Mouse (Mus musculus): ENCODE results near the gene Dapk1. TPM values are rescaled to one million over a fixed set of nuclear protein-coding genes. Genes with fewer than 3 reads are reported as not detected.
"Not testable (repeated sequence)": the region's sequence is repeated elsewhere in the genome, so short reads cannot be mapped to it uniquely, and the experiment has no call there.

Gene Dapk1
- polyA plus RNA-seq, 1 experiment from 2014 or later = 14.8 TPM

- no peak for ATAC-seq (replicated peaks; ENCODE audit: low FRiP score, low TSS enrichment, low read depth)
These were observed 8.8 kb downstream of the Dapk1 start for GRCm38 (mm10) chr13:60610558-60610957.

GRCm38 (mm10) chr13:60610971-60611370 is 9.2 kb downstream of the Dapk1 start:
- WGBS = 83% methylated on average over 6 of the region's 6 CpGs
- not testable (repeated sequence) for H3K27me3 ChIP-seq (replicated peaks; ENCODE audit: control insufficient read depth, insufficient read depth, low read length); H3K9ac ChIP-seq (ENCODE audit: low read length); H3K4me3 ChIP-seq (ENCODE audit: low read depth, low read length); DNase-seq (ENCODE audit: low spot score); H3K36me3 ChIP-seq (ENCODE audit: control insufficient read depth, insufficient read depth, low read length); ATAC-seq (replicated peaks; ENCODE audit: low FRiP score, low TSS enrichment, low read depth); H3K9me3 ChIP-seq (ENCODE audit: control insufficient read depth, low read length); H3K4me2 ChIP-seq (ENCODE audit: low read length); H3K4me1 ChIP-seq (replicated peaks; ENCODE audit: control insufficient read depth, insufficient read depth, low read length); H3K27ac ChIP-seq (ENCODE audit: low read depth)

More at GRCm38 (mm10) chr13:60610558-60610957, 8.8 kb downstream of the Dapk1 start:
- 56% methylated on average over 6 of the region's 6 CpGs for WGBS
- Histone ChIP-seq H3K27me3 (replicated peaks; ENCODE audit: control insufficient read depth, insufficient read depth, low read length) (no peaks in the 10 kb centered on the region), H3K4me1 (replicated peaks; ENCODE audit: control insufficient read depth, insufficient read depth, low read length) (peaks cover 4% of the 10 kb centered on the region; the same call in 1 of the 2 replicates), H3K9ac (ENCODE audit: low read length) (no peak overlapping the region), H3K9me3 (ENCODE audit: control insufficient read depth, low read length) (no peaks in the 10 kb centered on the region), H3K4me3 (ENCODE audit: low read depth, low read length) (no peak overlapping the region), H3K27ac (ENCODE audit: low read depth) (no peak overlapping the region), H3K4me2 (ENCODE audit: low read length) (no peak overlapping the region), H3K36me3 (ENCODE audit: control insufficient read depth, insufficient read depth, low read length) (no peaks in the 10 kb centered on the region)
- no peak for DNase-seq (ENCODE audit: low spot score)

GRCm38 (mm10) chr13:60612160-60612559 is 10.4 kb downstream of the Dapk1 start:
- Histone ChIP-seq H3K36me3 (ENCODE audit: control insufficient read depth, insufficient read depth, low read length) (no peaks in the 10 kb centered on the region), H3K9ac (ENCODE audit: low read length) (no peak overlapping the region), H3K27ac (ENCODE audit: low read depth) (no peak overlapping the region), H3K4me1 (replicated peaks; ENCODE audit: control insufficient read depth, insufficient read depth, low read length) (peaks cover 4% of the 10 kb centered on the region; the same call in 1 of the 2 replicates), H3K9me3 (ENCODE audit: control insufficient read depth, low read length) (no peaks in the 10 kb centered on the region), H3K4me2 (ENCODE audit: low read length) (no peak overlapping the region), H3K27me3 (replicated peaks; ENCODE audit: control insufficient read depth, insufficient read depth, low read length) (no peaks in the 10 kb centered on the region), H3K4me3 (ENCODE audit: low read depth, low read length) (no peak overlapping the region)
- WGBS = 78% methylated on average over 3 of the region's 3 CpGs
- no peak for DNase-seq (ENCODE audit: low spot score)
- ATAC-seq (replicated peaks; ENCODE audit: low FRiP score, low TSS enrichment, low read depth) = no peak

GRCm38 (mm10) chr13:60614154-60614553 is 12.4 kb downstream of the Dapk1 start:
- peaks cover 5% of the 10 kb centered on the region; the same call in 1 of the 2 replicates for H3K4me1 ChIP-seq (replicated peaks; ENCODE audit: control insufficient read depth, insufficient read depth, low read length)
- no peaks in the 10 kb centered on the region for H3K27me3 ChIP-seq (replicated peaks; ENCODE audit: control insufficient read depth, insufficient read depth, low read length)
- WGBS = 87% methylated on average over 8 of the region's 8 CpGs
- H3K4me2 ChIP-seq (ENCODE audit: low read length) = no peak overlapping the region
- no peak overlapping the region for H3K4me3 ChIP-seq (ENCODE audit: low read depth, low read length)
- no peak for DNase-seq (ENCODE audit: low spot score)
- no peak for ATAC-seq (replicated peaks; ENCODE audit: low FRiP score, low TSS enrichment, low read depth)
- H3K36me3 ChIP-seq (ENCODE audit: control insufficient read depth, insufficient read depth, low read length) = no peaks in the 10 kb centered on the region
- no peak overlapping the region for H3K27ac ChIP-seq (ENCODE audit: low read depth)
- no peak overlapping the region for H3K9ac ChIP-seq (ENCODE audit: low read length)
- H3K9me3 ChIP-seq (ENCODE audit: control insufficient read depth, low read length) = no peaks in the 10 kb centered on the region

- 69% methylated on average over 15 of the region's 15 CpGs for WGBS
These were observed 13.4 kb downstream of the Dapk1 start for GRCm38 (mm10) chr13:60615057-60615650.

GRCm38 (mm10) chr13:60616036-60616435 is 14.3 kb downstream of the Dapk1 start:
- H3K9me3 ChIP-seq (ENCODE audit: control insufficient read depth, low read length) = no peaks in the 10 kb centered on the region
- H3K4me1 ChIP-seq (replicated peaks; ENCODE audit: control insufficient read depth, insufficient read depth, low read length) = peaks cover 5% of the 10 kb centered on the region; the same call in 1 of the 2 replicates
- H3K4me2 ChIP-seq (ENCODE audit: low read length) = no peak overlapping the region
- WGBS = 80% methylated on average over 6 of the region's 6 CpGs
- DNase-seq (ENCODE audit: low spot score) = no peak
- no peak for ATAC-seq (replicated peaks; ENCODE audit: low FRiP score, low TSS enrichment, low read depth)
- no peak overlapping the region for H3K27ac ChIP-seq (ENCODE audit: low read depth)
- H3K9ac ChIP-seq (ENCODE audit: low read length) = no peak overlapping the region
- H3K27me3 ChIP-seq (replicated peaks; ENCODE audit: control insufficient read depth, insufficient read depth, low read length) = no peaks in the 10 kb centered on the region
- no peaks in the 10 kb centered on the region for H3K36me3 ChIP-seq (ENCODE audit: control insufficient read depth, insufficient read depth, low read length)
- no peak overlapping the region for H3K4me3 ChIP-seq (ENCODE audit: low read depth, low read length)

More at GRCm38 (mm10) chr13:60615057-60615650, 13.4 kb downstream of the Dapk1 start:
- ATAC-seq (replicated peaks; ENCODE audit: low FRiP score, low TSS enrichment, low read depth) (no peak), DNase-seq (ENCODE audit: low spot score) (no peak)
- Histone ChIP-seq H3K4me3 (ENCODE audit: low read depth, low read length) (no peak overlapping the region), H3K4me2 (ENCODE audit: low read length) (no peak overlapping the region), H3K27me3 (replicated peaks; ENCODE audit: control insufficient read depth, insufficient read depth, low read length) (no peaks in the 10 kb centered on the region), H3K9me3 (ENCODE audit: control insufficient read depth, low read length) (no peaks in the 10 kb centered on the region), H3K9ac (ENCODE audit: low read length) (no peak overlapping the region), H3K36me3 (ENCODE audit: control insufficient read depth, insufficient read depth, low read length) (no peaks in the 10 kb centered on the region), H3K4me1 (replicated peaks; ENCODE audit: control insufficient read depth, insufficient read depth, low read length) (peaks cover 5% of the 10 kb centered on the region; the same call in 1 of the 2 replicates), H3K27ac (ENCODE audit: low read depth) (no peak overlapping the region)

- no peak overlapping the region for H3K9ac ChIP-seq (ENCODE audit: low read length)
- H3K9me3 ChIP-seq (ENCODE audit: control insufficient read depth, low read length) = no peaks in the 10 kb centered on the region
- H3K27me3 ChIP-seq (replicated peaks; ENCODE audit: control insufficient read depth, insufficient read depth, low read length) = no peaks in the 10 kb centered on the region
- peaks cover 5% of the 10 kb centered on the region; the same call in 1 of the 2 replicates for H3K4me1 ChIP-seq (replicated peaks; ENCODE audit: control insufficient read depth, insufficient read depth, low read length)
- WGBS = 31% methylated on average over 9 of the region's 9 CpGs
- ATAC-seq (replicated peaks; ENCODE audit: low FRiP score, low TSS enrichment, low read depth) = 0 out of 2 replicates have a peak, but pooled peaks have one; percentile 28
- H3K4me2 ChIP-seq (ENCODE audit: low read length) = no peak overlapping the region
- no peak overlapping the region for H3K4me3 ChIP-seq (ENCODE audit: low read depth, low read length)
- no peaks in the 10 kb centered on the region for H3K36me3 ChIP-seq (ENCODE audit: control insufficient read depth, insufficient read depth, low read length)
- H3K27ac ChIP-seq (ENCODE audit: low read depth) = no peak overlapping the region
- DNase-seq (ENCODE audit: low spot score) = no peak
These were observed 16.5 kb downstream of the Dapk1 start for GRCm38 (mm10) chr13:60618287-60618686.

- no peak for DNase-seq (ENCODE audit: low spot score)
- ATAC-seq (replicated peaks; ENCODE audit: low FRiP score, low TSS enrichment, low read depth) = no peak
These were observed 18.0 kb downstream of the Dapk1 start for GRCm38 (mm10) chr13:60619723-60620122.

GRCm38 (mm10) chr13:60621411-60621965 is 19.7 kb downstream of the Dapk1 start:
- H3K9ac ChIP-seq (ENCODE audit: low read length) = no peak overlapping the region
- DNase-seq (ENCODE audit: low spot score) (no peak), ATAC-seq (replicated peaks; ENCODE audit: low FRiP score, low TSS enrichment, low read depth) (no peak)
- H3K4me3 ChIP-seq (ENCODE audit: low read depth, low read length) = no peak overlapping the region
- no peak overlapping the region for H3K27ac ChIP-seq (ENCODE audit: low read depth)
- H3K4me1 ChIP-seq (replicated peaks; ENCODE audit: control insufficient read depth, insufficient read depth, low read length) = peaks cover 5% of the 10 kb centered on the region; the same call in 1 of the 2 replicates
- WGBS = 62% methylated on average over 4 of the region's 4 CpGs
- no peaks in the 10 kb centered on the region for H3K36me3 ChIP-seq (ENCODE audit: control insufficient read depth, insufficient read depth, low read length)
- H3K4me2 ChIP-seq (ENCODE audit: low read length) = no peak overlapping the region
- H3K27me3 ChIP-seq (replicated peaks; ENCODE audit: control insufficient read depth, insufficient read depth, low read length) = no peaks in the 10 kb centered on the region
- no peaks in the 10 kb centered on the region for H3K9me3 ChIP-seq (ENCODE audit: control insufficient read depth, low read length)

More at GRCm38 (mm10) chr13:60619723-60620122, 18.0 kb downstream of the Dapk1 start:
- Histone ChIP-seq H3K4me1 (replicated peaks; ENCODE audit: control insufficient read depth, insufficient read depth, low read length) (peaks cover 5% of the 10 kb centered on the region; the same call in 1 of the 2 replicates), H3K27me3 (replicated peaks; ENCODE audit: control insufficient read depth, insufficient read depth, low read length) (no peaks in the 10 kb centered on the region), H3K9ac (ENCODE audit: low read length) (no peak overlapping the region), H3K4me2 (ENCODE audit: low read length) (no peak overlapping the region), H3K27ac (ENCODE audit: low read depth) (no peak overlapping the region), H3K4me3 (ENCODE audit: low read depth, low read length) (no peak overlapping the region), H3K9me3 (ENCODE audit: control insufficient read depth, low read length) (no peaks in the 10 kb centered on the region), H3K36me3 (ENCODE audit: control insufficient read depth, insufficient read depth, low read length) (no peaks in the 10 kb centered on the region)
- WGBS = 38% methylated on average over 6 of the region's 6 CpGs
